Mouse (Mus musculus): ENCODE measurements around the gene Lrrc8e. TPM values are rescaled to one million over a fixed set of nuclear protein-coding genes. Genes with fewer than 3 reads are reported as not detected.

Lrrc8e gene
- polyA plus RNA-seq, 1 experiment from 2014 or later, result 0.05 TPM

- peaks cover 7% of the 10 kb centered on the region; the same call in 1 of the 2 replicates for H3K4me1 ChIP-seq (replicated peaks; ENCODE audit: control insufficient read depth, insufficient read depth, low read length)
- no peak overlapping the region for H3K27ac ChIP-seq
- H3K27me3 ChIP-seq (ENCODE audit: control insufficient read depth, insufficient read depth, low read length), result peaks cover 14% of the 10 kb centered on the region; the same call in 1 of the 2 replicates
- ATAC-seq (ENCODE audit: low FRiP score) (no peak), DNase-seq (ENCODE audit: low spot score) (no peak)
- WGBS, result 20% methylated on average over 38 of the region's 38 CpGs
- no peaks in the 10 kb centered on the region for H3K9me3 ChIP-seq (ENCODE audit: control insufficient read depth, low read length)
- H3K36me3 ChIP-seq (replicated peaks; ENCODE audit: control insufficient read depth, insufficient read depth), result peaks cover 92% of the 10 kb centered on the region
- H3K9ac ChIP-seq, result peak overlapping the region; percentile 21; the same call in 1 of the 2 replicates
- H3K4me3 ChIP-seq (replicated peaks; ENCODE audit: low read length), result no peak overlapping the region
- no peak overlapping the region for H3K4me2 ChIP-seq (replicated peaks)
Measured at GRCm38 (mm10) chr8:4205246-4206123, 21.1 kb upstream of the Lrrc8e start.

DNA sequence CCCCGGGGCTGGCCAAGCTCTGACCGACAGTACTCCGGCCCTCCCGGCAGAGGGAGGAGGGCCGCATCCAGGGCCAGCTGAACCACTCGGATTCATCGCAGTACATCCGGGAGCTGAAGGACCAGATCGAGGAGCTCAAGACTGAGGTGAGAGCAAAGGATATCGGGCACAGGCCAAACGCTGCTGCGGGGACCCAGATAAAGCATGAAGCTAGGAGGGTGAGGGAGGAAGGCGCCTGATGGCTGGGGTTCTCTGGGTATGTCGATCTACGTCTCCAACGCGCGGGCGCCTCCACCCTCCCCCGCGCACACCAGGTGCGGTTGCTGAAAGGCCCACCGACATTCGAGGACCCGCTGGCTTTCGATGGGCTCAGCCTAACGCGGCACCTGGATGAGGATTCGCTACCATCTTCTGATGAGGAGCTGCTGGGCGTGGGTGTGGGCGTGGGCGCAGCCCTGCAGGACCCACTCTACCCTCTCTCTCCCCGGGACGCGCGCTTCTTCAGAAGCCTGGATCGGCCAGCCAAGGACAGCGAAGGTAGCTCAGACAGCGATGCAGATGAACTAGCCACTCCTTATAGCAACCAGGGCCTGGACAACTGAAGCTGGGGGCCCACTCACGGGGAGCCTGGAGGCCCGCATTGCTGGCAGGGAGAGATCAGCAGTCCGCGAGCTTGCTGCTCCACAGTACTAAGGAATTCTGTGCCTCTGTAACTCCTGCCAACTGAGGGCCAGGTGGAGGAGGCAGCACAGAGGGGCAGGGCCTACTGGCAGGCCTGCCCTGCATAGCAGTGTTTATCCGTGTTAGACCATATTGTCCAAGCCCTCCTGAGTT lies 20.2 kb upstream of the Lrrc8e start:
- Histone ChIP-seq H3K4me3 (replicated peaks; ENCODE audit: low read length) (no peak overlapping the region), H3K27me3 (ENCODE audit: control insufficient read depth, insufficient read depth, low read length) (peaks cover 14% of the 10 kb centered on the region; the same call in 1 of the 2 replicates), H3K4me1 (replicated peaks; ENCODE audit: control insufficient read depth, insufficient read depth, low read length) (peaks cover 7% of the 10 kb centered on the region), H3K27ac (no peak overlapping the region), H3K36me3 (replicated peaks; ENCODE audit: control insufficient read depth, insufficient read depth) (peaks cover 94% of the 10 kb centered on the region), H3K9ac (0 out of 2 replicates have a peak overlapping the region, but pooled peaks have one; percentile 21), H3K4me2 (replicated peaks) (no peak overlapping the region), H3K9me3 (ENCODE audit: control insufficient read depth, low read length) (no peaks in the 10 kb centered on the region)
- DNase-seq (ENCODE audit: low spot score) (no peak), ATAC-seq (ENCODE audit: low FRiP score) (0 out of 2 replicates have a peak, but pooled peaks have one; percentile 3)
- 15% methylated on average over 44 of the region's 44 CpGs for WGBS

- peaks cover 90% of the 10 kb centered on the region for H3K36me3 ChIP-seq (replicated peaks; ENCODE audit: control insufficient read depth, insufficient read depth)
- peaks cover 7% of the 10 kb centered on the region for H3K4me1 ChIP-seq (replicated peaks; ENCODE audit: control insufficient read depth, insufficient read depth, low read length)
- no peak overlapping the region for H3K4me2 ChIP-seq (replicated peaks)
- H3K27ac ChIP-seq, result no peak overlapping the region
- 0 out of 2 replicates have a peak, but pooled peaks have one; percentile 0 for ATAC-seq (ENCODE audit: low FRiP score)
- no peak for DNase-seq (ENCODE audit: low spot score)
- 0 out of 2 replicates have a peak overlapping the region, but pooled peaks have one; percentile 1 for H3K9ac ChIP-seq
- no peaks in the 10 kb centered on the region for H3K9me3 ChIP-seq (ENCODE audit: control insufficient read depth, low read length)
- 58% methylated on average over 2 of the region's 2 CpGs for WGBS
- H3K4me3 ChIP-seq (replicated peaks; ENCODE audit: low read length), result no peak overlapping the region
- H3K27me3 ChIP-seq (ENCODE audit: control insufficient read depth, insufficient read depth, low read length), result peaks cover 14% of the 10 kb centered on the region; the same call in 1 of the 2 replicates
Measured at GRCm38 (mm10) chr8:4207016-4207350, 19.6 kb upstream of the Lrrc8e start.

DNA sequence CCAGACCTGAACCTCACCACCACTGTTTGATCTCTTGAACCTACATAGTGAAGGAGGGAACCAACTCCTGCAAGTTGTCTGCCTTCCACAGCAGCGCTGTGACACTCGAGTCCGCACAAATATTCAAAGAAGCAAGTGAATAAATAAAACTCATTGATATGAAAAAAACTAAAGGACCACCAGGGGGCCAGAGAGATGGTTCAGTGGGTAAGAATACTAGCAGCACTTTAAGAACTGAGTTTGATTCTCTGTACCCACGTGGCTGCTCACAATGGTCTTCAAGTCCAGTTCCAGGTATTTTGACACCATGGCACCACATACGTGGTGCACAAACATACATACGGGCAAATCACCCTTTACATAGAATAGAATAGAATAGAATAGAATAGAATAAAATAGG lies 15.5 kb upstream of the Lrrc8e start:
- Histone ChIP-seq H3K4me2 (replicated peaks) (no peak overlapping the region; the same call in 1 of the 2 replicates), H3K4me1 (replicated peaks; ENCODE audit: control insufficient read depth, insufficient read depth, low read length) (peaks cover 42% of the 10 kb centered on the region), H3K9me3 (ENCODE audit: control insufficient read depth, low read length) (no peaks in the 10 kb centered on the region), H3K27ac (no peak overlapping the region), H3K36me3 (replicated peaks; ENCODE audit: control insufficient read depth, insufficient read depth) (peaks cover 70% of the 10 kb centered on the region), H3K9ac (no peak overlapping the region), H3K4me3 (replicated peaks; ENCODE audit: low read length) (no peak overlapping the region), H3K27me3 (ENCODE audit: control insufficient read depth, insufficient read depth, low read length) (no peaks in the 10 kb centered on the region)
- WGBS, result 69% methylated on average over 6 of the region's 6 CpGs
- DNase-seq (ENCODE audit: low spot score) (no peak), ATAC-seq (ENCODE audit: low FRiP score) (no peak)

DNA sequence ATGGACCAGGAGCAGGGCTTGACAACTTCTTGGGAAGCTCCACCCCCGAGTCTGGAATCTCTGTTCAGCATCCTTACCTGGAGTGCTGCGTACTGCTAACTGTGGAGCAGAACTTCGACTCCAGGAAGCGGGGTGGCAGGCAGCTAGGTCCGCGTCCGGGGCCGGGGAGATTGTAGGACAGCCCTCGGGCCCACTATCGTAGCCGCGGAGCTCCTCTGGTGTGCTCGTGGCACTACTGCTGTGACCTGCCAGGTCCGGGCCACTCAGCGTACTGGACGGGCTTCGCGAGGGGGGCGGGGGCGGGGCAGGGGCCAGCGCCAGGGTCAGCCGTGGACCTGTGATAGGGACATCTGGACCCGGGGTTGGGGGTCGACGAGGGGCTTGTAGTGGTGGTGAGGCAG lies 13.8 kb upstream of the Lrrc8e start:
- Histone ChIP-seq H3K4me3 (replicated peaks; ENCODE audit: low read length) (peak overlapping the region; percentile 81), H3K36me3 (replicated peaks; ENCODE audit: control insufficient read depth, insufficient read depth) (peaks cover 53% of the 10 kb centered on the region), H3K4me1 (replicated peaks; ENCODE audit: control insufficient read depth, insufficient read depth, low read length) (peaks cover 35% of the 10 kb centered on the region), H3K9me3 (ENCODE audit: control insufficient read depth, low read length) (no peaks in the 10 kb centered on the region), H3K27ac (peak overlapping the region; percentile 58), H3K9ac (peak overlapping the region; percentile 65), H3K4me2 (replicated peaks) (peak overlapping the region; percentile 97), H3K27me3 (ENCODE audit: control insufficient read depth, insufficient read depth, low read length) (no peaks in the 10 kb centered on the region)
- 1% methylated on average over 25 of the region's 25 CpGs for WGBS
- DNase-seq (ENCODE audit: low spot score) (no peak), ATAC-seq (ENCODE audit: low FRiP score) (peak; percentile 1; the same call in 1 of the 2 replicates)

GRCm38 (mm10) chr8:4213210-4214005 lies 13.2 kb upstream of the Lrrc8e start:
- Histone ChIP-seq H3K9ac (peak overlapping the region; percentile 65), H3K36me3 (replicated peaks; ENCODE audit: control insufficient read depth, insufficient read depth) (peaks cover 48% of the 10 kb centered on the region), H3K4me1 (replicated peaks; ENCODE audit: control insufficient read depth, insufficient read depth, low read length) (peaks cover 35% of the 10 kb centered on the region), H3K9me3 (ENCODE audit: control insufficient read depth, low read length) (no peaks in the 10 kb centered on the region), H3K4me3 (replicated peaks; ENCODE audit: low read length) (peak overlapping the region; percentile 81), H3K4me2 (replicated peaks) (peak overlapping the region; percentile 97), H3K27me3 (ENCODE audit: control insufficient read depth, insufficient read depth, low read length) (no peaks in the 10 kb centered on the region), H3K27ac (peak overlapping the region; percentile 64)
- DNase-seq (ENCODE audit: low spot score) (no peak), ATAC-seq (ENCODE audit: low FRiP score) (peak; percentile 9; the same call in 1 of the 2 replicates)
- 4% methylated on average over 18 of the region's 18 CpGs for WGBS

GRCm38 (mm10) chr8:4214006-4214980 lies 12.3 kb upstream of the Lrrc8e start:
- Histone ChIP-seq H3K27ac (0 out of 2 replicates have a peak overlapping the region, but pooled peaks have one; percentile 64), H3K4me1 (replicated peaks; ENCODE audit: control insufficient read depth, insufficient read depth, low read length) (peaks cover 35% of the 10 kb centered on the region), H3K36me3 (replicated peaks; ENCODE audit: control insufficient read depth, insufficient read depth) (peaks cover 39% of the 10 kb centered on the region), H3K4me2 (replicated peaks) (peak overlapping the region; percentile 97), H3K27me3 (ENCODE audit: control insufficient read depth, insufficient read depth, low read length) (no peaks in the 10 kb centered on the region), H3K4me3 (replicated peaks; ENCODE audit: low read length) (peak overlapping the region; percentile 81), H3K9ac (peak overlapping the region; percentile 65), H3K9me3 (ENCODE audit: control insufficient read depth, low read length) (no peaks in the 10 kb centered on the region)
- 14% methylated on average over 33 of the region's 33 CpGs for WGBS
- DNase-seq (ENCODE audit: low spot score) (no peak), ATAC-seq (ENCODE audit: low FRiP score) (no peak)

DNA sequence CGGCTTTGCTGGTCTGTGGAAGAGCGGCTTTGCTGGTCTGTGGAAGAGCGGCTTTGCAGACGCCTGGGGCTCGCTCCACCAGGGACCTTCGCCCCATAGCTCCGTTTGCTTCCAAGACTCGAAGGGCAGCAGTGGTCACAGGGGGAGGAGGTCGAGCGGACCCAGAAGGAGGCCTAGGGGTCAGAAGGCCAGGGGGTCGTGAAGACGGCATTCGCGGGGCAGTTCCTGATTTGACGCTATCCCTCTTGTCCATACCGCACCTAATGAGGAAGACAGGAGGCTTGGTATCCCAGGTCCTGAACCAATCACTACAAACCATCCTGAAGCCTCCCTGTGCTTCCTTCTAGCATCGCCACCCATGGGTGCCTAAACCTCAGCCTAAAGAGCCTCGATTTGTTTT lies 10.3 kb upstream of the Lrrc8e start:
- WGBS, result 4% methylated on average over 18 of the region's 18 CpGs

More for the DNA sequence above, 10.3 kb upstream of the Lrrc8e start:
- peak overlapping the region; percentile 97 for H3K4me2 ChIP-seq (replicated peaks)
- DNase-seq (ENCODE audit: low spot score) (no peak), ATAC-seq (ENCODE audit: low FRiP score) (peak; percentile 15)
- H3K9me3 ChIP-seq (ENCODE audit: control insufficient read depth, low read length), result no peaks in the 10 kb centered on the region
- H3K9ac ChIP-seq, result peak overlapping the region; percentile 95
- H3K4me1 ChIP-seq (replicated peaks; ENCODE audit: control insufficient read depth, insufficient read depth, low read length), result peaks cover 35% of the 10 kb centered on the region
- H3K4me3 ChIP-seq (replicated peaks; ENCODE audit: low read length), result peak overlapping the region; percentile 81
- peak overlapping the region; percentile 98 for H3K27ac ChIP-seq
- H3K36me3 ChIP-seq (replicated peaks; ENCODE audit: control insufficient read depth, insufficient read depth), result peaks cover 22% of the 10 kb centered on the region
- H3K27me3 ChIP-seq (ENCODE audit: control insufficient read depth, insufficient read depth, low read length), result no peaks in the 10 kb centered on the region

Data from hindbrain, embryonic 14.5 days (tissue).